Mouse (Mus musculus) gastrocnemius, adult 18-20 months (tissue): ENCODE data around the gene Aff3. TPM values are rescaled to one million over a fixed set of nuclear protein-coding genes. Genes with fewer than 3 reads are reported as not detected.

ENCODE experiments used
- DNase-seq: peaks from one replicate; pipeline ENCODE4 v3.0.0; 2021; ENCODE audit warnings: low spot score
- total RNA-seq, 2 experiments: library from RNA; stranded (reverse); gene quantifications; 2 replicates each; pipeline ENCODE4 v1.2.3; 2021

Gene Aff3
- total RNA-seq, 2 experiments from 2014 or later = 1.2 to 2.0 TPM

- no peak for DNase-seq
These were observed 119.3 kb downstream of the Aff3 start for GRCm38 (mm10) chr1:38545282-38545945.

DNA sequence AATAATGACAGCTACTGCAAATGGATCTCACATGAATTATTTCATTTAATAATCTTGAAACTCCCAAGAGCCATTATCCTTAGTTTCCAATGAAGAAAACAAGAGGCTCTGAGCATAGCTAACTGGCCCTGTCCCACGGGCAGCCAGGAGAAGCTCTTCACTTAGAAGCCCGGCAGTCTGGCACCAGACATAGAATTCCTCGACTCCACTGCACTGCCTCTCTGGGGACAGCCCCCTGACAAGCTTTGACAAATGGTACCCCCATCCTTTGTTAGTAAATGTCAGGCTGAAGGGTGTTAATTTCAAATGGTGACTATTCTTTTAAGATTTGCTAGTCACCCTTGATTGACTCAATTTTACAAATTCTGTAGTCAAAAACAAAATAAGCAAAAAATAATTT is 120.3 kb downstream of the Aff3 start:
- DNase-seq = no peak

GRCm38 (mm10) chr1:38541536-38541935 is 123.2 kb downstream of the Aff3 start:
- DNase-seq = no peak

DNA sequence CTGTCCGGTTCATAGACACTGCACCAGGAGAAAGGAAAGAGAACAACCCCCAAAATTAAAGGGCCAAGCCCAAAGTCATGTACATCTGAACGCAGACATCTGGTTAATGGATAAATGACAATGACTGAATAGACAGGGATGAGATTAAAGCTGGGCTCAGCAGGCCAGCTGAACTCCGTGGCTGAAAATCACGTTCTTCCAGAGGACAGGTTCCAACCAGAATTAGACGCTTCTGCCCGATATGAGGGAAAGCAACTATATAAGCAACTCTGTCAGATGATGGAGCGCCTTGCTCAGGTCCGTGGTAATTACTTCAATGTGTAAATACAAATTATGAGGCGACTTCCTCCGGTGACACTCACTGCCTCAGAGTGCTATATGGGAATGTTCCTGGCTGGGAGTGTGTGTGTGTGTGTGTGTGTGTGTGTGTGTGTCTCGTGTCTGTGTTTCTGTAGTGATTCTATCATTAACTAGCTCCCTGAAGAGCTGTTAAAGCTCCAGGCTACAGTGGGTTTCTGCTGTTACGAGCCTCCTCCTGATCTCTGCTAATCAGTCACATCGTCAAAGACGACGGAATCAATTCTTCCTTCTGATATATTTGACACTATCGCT is 127.7 kb downstream of the Aff3 start:
- no peak for DNase-seq

DNA sequence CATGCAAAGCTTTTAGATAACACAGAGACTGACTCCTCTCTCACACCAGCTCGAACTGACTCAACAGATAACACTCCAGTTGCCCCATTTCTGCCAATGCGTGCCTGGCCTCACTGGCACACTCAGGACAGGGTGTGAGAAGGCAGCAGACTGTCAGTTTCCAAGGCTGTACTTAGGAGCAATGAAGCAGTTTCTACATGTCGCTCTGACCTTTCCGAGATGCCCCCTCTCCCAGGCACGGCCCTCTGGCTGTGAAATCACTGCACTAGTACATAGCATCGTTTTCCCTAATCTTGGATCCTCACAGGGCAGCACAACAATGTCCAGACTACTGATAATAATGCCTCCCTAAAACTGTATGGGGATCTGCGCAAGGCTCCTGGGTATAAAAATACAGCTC is 132.2 kb downstream of the Aff3 start:
- no peak for DNase-seq

DNA sequence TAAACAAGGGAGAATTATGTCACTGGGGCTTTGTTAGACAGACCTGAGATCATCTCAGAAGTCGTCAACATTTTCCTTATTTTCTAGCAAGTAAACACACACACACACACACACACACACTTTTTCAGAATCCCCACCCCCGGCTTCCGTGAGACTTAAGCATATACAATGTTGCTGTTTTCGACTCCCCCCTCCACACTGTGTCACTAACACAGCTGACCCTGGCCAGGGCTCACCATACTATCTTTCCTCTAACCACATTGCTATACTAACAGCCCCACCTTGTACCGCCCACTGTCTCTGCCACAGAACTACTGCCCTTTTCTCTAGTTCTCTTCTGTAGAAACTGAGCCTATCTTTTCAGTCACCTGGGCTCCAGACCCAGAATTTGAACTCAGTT is 136.1 kb downstream of the Aff3 start:
- no peak for DNase-seq

DNA sequence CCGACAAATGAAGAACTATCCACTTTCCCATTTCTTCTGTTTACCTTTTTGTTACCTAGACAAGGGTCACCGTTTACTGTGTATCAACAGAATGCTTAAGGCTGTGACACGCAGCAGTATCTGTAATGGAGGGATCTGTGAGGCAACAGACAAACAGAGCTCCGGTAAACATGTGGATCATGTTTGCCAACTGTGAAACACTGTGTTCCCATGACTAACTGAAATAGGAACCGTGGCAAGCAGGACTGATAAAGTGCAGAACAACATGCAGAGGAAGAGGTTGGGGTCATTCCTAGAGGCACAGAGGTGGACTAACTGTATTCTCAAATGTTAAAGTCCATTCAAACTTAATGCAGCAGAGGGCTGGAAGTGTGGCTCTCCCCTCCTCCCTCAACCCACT is 138.2 kb downstream of the Aff3 start:
- no peak for DNase-seq

DNA sequence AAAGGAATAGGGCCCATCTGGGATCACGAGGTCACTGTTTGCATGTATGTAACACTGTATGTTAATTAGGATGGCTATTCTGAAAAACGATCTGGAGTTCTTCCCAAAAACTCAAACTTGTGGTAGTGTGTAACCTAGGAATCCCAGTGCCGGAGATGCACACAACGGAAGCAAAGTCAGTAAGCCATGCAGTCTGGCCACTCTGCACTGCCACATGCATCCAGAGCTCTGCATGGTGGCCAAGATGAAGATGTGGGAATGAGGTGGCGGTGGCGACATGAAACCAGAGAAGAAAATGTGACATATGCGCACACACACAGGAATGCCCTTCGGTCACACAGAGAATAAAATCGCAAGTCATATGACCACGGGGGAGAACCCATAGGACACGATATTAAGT is 143.1 kb downstream of the Aff3 start:
- DNase-seq = no peak

DNA sequence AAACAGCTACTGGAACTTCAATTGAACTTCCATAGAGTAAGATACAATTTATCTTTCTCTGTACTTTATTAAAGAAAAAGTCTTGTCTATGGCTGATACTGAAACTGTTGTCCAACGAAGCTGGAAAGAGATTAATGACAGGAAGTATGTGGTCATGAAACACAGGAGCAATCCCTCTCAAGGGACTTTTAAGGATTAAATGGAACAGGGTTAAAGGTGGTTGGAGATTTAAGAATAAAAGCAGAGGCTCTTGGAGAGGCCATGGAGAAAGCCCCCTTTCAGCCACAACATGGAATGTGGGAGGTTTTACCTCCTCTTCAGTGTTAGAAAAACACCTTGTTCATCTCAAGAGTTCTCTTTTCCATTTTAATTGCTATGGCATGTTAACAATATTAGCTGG is 148.5 kb downstream of the Aff3 start:
- DNase-seq = no peak

- DNase-seq = no peak
These were observed 150.1 kb downstream of the Aff3 start for GRCm38 (mm10) chr1:38514634-38515011.

DNA sequence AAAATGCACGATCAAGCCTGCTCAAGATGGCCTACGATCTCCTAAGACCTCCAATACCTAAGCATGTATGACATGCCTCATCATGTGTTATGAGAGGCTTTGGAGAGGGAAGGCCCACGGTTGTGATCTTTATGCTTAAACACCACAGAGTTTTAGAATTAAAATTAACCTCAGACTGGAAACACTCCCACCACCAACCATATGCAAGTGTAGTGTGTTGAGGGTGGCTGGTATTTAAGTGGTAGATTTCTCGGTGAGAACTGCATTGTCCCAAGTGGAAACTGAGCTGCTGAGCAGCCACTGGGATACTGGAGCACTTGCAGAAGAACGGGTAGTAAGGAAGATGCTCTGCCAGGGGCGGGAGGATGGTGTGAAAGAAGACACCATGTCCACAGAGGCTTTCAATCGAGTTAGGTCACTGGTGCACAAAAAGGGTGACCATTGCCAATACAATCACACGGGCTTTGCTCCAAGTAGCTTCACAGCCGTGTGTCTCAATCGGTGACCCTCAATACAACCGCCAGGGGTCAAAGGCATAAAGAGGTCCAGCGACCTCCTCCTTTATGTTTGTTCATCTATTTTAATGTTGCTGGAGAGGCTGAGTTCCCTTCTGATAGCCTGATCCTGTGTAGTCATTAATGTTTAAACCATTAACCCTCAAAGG is 150.7 kb downstream of the Aff3 start:
- DNase-seq = no peak

DNA sequence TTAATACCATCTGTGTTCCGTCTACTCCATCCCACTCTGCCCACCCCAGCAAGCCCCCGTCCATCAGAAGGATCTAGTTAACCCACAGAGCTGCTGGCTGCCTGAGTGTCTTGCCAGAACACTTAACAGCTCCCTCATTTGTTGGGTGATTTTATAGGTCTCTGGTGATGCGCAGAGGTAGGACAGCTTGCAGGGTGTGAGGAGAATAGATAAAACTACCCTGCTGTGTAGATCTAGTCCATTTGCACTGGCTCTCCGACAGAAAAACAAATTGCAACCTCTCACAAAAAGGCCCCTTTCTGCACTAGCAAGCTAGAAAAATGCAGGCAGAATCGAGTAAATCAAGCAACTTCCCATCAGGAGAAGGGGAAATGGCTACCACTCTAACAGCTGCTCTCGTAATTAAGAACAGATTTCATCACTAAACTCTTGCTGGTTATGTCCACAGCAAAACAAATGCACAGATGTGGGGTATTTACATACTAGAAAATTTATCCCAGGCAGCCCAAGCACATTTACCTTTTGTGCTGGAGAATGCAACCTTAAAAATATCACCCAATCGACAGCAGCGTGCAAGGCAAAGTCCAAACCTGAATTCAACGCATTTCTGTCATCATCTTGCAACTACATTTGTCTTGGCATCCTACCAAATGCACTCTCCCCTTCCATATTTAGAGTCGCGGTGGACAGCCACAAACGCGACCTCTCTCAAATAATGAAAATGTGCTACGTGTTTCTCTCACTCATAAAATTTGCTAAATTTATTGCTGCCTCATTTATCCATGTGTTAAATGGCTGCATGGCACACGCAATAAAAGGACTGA is 152.3 kb downstream of the Aff3 start:
- no peak for DNase-seq

GRCm38 (mm10) chr1:38511076-38511475 is 153.7 kb downstream of the Aff3 start:
- DNase-seq = no peak

- DNase-seq = no peak
These were observed 155.5 kb downstream of the Aff3 start for GRCm38 (mm10) chr1:38509301-38509700.

DNA sequence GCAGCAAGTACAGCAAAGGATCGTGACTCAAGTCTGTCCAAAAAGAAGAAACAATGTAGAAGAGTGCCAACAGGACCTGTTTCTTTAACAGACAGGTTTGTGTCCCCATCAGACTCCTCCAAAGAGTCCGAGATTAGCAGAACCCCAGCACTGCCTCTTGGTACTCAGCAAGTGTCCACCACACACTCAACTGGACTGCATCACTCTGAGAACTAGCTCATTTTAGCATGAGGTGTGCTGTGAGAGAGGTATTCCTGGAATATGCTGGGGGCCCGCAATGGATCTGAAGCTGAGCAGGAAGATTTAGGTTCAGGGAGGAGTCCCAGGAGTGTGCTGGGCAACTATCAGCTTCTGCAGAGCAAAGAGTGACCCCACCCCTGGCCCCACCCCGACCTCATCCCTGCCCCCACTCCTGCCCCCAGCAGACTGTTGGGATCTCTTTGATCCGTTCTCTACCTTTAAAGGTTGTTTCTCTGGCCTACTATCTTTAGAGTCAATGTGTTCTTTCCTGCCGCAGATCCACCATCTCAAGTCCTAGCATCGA is 157.0 kb downstream of the Aff3 start:
- no peak for DNase-seq

- DNase-seq = no peak
These were observed 158.4 kb downstream of the Aff3 start for GRCm38 (mm10) chr1:38506396-38506795.

- DNase-seq = no peak
These were observed 161.2 kb downstream of the Aff3 start for GRCm38 (mm10) chr1:38503431-38504089.

GRCm38 (mm10) chr1:38502797-38503196 is 162.0 kb downstream of the Aff3 start:
- DNase-seq = no peak

DNA sequence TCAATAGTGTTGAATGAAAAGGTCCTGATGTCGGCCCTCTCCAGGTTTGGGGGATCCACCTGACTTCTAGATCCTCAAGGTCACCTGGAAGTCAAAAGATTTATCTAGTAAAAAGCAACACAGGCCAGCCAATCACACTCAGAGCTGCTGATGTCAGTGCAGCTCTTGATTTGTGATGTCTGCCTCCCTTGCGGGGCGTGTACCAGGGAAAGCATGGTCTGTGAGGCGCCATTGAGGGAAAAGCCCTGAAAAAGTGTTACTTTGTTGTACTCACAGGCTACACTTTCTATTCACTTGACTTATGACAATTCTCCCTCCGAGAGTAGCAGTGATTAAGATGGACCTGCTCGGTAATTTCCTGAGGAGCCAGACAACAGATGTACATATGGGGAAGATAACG is 163.5 kb downstream of the Aff3 start:
- no peak for DNase-seq

DNA sequence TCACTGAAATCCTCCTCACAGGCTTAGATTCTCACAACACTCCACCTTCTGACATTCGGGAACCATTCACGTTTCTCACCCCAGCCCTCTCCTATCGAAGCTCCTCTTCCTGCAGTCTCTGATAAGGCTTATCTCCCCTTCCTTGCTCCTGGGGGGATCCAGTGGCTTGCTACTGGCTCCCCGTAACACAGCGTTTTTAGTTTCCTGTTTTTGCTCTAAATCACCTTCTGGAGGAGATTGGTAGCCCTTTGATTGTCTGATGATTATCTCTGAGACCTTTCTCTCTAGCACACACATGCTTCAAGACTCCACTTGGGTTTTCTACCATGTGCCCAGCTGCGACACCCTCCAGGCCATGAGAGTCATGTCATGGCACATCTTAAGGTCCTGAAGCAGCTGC is 165.3 kb downstream of the Aff3 start:
- DNase-seq = no peak

- no peak for DNase-seq
These were observed 167.2 kb downstream of the Aff3 start for GRCm38 (mm10) chr1:38497576-38497975.
